Mouse (Mus musculus) testis, adult 2 months (tissue): Measurements from ENCODE around the gene Dgat2.

ENCODE experiments used
- CTCF ChIP-seq: fragments of 200-500 bp; IDR thresholded peaks from 2 replicates; pipeline ENCODE4 v1.5.1; 2012; ENCODE audit warnings: low read depth, mild to moderate bottlenecking, inconsistent platforms, low read length, moderate library complexity; ENCODE audit not compliant: control insufficient read depth, insufficient read depth, insufficient replicate concordance
- POLR2A ChIP-seq: fragments of 200-500 bp; IDR thresholded peaks from 2 replicates; pipeline ENCODE4 v1.6.1; 2012; ENCODE audit warnings: low read depth, mild to moderate bottlenecking, inconsistent platforms, low read length, moderate library complexity; ENCODE audit not compliant: control insufficient read depth

- no peak for TF ChIP-seq CTCF
- TF ChIP-seq POLR2A: no peak
Measured at GRCm38 (mm10) chr7:99206364-99206763, 23.8 kb upstream of the Dgat2 start.
